Mouse (Mus musculus): ENCODE measurements around the gene Trpc5os.

Gene Trpc5os

DNA sequence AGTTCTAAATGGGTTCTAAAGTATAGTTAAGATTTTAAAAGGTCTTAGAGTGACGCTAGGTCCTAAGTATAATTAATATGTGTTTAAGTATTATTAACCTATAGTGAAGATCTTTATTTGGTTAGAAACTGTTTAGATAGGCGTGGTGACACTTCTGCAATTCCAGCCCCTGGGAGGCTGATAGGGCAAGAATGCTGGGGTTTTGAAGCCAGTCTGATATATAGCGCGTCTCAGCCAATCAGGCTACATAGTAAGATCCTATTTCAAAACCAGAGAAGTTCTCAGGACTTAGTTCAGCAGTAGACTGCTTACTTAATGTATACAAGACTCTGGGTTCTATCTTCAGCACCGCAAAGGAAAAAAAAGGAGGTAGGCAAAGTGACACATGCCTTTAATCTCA is at the start of gene Trpc5os:
Gene Trpc5os (plus strand): TSS at position 301 of the 400 bp plus-strand sequence.
- DNase-seq (ENCODE audit: low read depth, low spot score): no peak

- no peak for DNase-seq (ENCODE audit: low read depth, low spot score)
Measured at GRCm38 (mm10) chrX:144408036-144408435, 48.3 kb upstream of the Trpc5os start.

DNA sequence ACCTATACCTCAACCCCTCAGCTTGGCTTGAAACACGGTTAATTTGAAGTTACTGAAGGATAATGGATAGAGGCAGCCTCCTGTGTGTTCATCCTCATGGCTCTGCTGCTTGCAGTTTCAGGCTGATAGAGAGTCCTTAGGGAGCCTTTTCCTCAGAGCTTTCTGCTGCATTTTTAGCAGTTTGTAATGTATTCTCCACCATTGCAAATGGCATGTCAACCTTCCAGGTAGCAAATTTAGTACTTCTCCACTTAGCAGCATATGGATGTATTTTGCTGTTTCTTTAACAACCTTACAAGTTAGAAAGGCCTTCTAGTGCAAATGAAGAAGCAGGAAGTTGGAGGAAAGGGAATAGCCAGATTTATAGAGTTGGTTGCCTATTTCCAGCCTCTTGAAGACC is 36.1 kb upstream of the Trpc5os start:
- no peak for DNase-seq (ENCODE audit: low read depth, low spot score)

- no peak for DNase-seq (ENCODE audit: low read depth, low spot score)
Measured at GRCm38 (mm10) chrX:144421091-144421490, 35.3 kb upstream of the Trpc5os start.

- no peak for DNase-seq (ENCODE audit: low read depth, low spot score)
Measured at GRCm38 (mm10) chrX:144423848-144424247, 32.5 kb upstream of the Trpc5os start.

DNA sequence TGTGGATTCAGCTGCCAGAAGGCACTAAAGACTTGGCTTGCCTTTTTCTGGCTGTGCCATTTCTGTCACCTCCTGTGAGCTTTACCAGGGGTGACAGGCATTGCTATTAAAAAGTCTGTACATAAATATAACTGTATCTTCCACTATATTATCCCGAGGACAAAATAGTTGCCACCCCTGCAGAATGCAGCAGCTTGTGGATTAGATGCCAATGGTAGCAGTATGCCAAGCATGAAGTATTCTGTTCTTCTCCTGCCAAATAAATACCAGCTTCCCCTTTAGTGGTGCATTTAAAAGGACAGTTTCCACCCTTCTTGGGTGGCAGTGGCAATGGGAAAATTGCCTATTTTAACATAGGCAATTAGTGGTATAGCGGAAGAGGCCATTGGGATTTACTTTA is 8.0 kb downstream of the Trpc5os start:
- no peak for DNase-seq (ENCODE audit: low read depth, low spot score)

DNA sequence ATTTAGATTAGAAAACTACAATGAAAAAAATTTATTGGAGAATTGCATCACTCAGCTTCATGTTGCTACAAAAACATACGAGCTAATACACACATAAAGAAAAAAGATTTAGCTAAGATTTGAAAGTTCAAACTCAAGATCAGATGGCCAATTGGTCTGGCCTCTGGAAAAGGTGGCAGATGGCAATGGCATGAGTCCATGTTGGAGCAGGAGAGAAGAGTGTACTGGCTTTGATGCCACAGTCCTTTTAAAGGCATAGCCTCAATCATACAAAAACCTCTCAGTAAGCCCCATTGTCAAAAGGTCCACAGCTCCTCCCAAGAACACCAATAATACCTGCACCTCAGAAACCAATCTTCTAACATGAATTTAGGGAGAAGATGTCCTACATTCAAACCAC is 35.0 kb downstream of the Trpc5os start:
- no peak for DNase-seq (ENCODE audit: low read depth, low spot score)

DNA sequence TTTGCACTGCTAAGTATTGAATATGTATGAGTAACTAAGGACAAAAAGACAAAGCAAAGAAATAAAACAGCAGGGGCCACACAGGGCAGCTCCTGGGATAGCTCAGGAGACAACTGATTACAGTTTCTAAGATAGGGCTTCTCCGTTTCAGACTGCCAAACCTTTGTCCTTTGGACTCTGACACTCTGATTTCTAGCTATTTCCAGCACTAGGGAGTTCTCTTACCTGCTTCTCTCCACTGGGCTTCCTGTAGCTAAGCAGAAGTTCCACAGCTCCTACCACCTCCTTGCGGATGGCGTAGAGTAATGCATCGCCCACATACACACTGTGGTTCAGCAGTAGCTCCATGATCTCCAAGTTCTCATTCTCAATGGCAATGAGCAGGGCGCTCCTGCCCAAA is 66.9 kb downstream of the Trpc5os start:
- no peak for DNase-seq (ENCODE audit: low read depth, low spot score)

DNA sequence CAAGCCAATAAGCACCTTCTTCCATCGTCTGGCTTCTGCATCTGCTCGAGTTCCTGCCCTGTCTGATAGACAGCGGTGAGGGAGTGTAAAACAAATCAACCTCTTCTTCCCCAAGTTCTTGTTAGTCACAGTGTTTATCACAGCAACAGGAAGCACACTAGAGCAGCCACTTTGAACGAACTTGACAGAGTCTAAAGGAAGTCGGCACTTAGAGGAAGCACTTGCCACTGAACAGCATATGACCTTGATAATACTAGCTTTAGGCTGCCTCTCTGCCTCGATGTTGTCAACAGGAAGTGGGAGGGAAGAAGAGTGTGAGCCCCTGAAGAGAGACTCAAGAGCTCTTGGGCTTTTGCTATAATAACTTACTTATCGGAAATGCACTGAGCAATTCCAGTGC is 69.7 kb downstream of the Trpc5os start:
- DNase-seq (ENCODE audit: low read depth, low spot score): no peak

Data from 3T3-L1 (cell line).